Mouse (Mus musculus): ENCODE measurements around the gene Scaf4. TPM values are rescaled to one million over a fixed set of nuclear protein-coding genes. Genes with fewer than 3 reads are reported as not detected.

Scaf4 gene
- polyA plus RNA-seq, 1 experiment from 2014 or later: 32.6 TPM

DNA sequence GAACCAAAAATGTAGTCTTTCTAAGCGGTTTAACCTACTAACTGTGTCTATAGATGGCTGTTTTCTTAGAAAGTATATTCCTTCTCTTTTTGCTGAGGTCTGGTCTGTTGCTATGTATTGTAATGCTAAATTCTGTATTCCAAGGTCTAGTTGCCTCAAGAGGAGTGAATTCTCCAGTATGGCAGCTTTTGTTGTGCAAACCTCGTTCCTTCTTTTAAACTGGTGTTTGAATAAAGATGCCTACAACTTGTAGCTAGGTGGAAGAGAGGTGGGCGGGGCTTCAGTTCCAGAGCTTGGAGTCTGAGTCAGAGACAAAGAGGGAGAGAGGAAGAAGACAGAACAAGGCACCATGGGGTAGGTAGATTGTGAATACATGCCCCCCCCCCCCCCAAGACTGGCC is 25.5 kb upstream of the Scaf4 start:
- H3K4me3 ChIP-seq (replicated peaks): no peak overlapping the region
- H3K9ac ChIP-seq: no peak overlapping the region
- 67% methylated on average over 3 of the region's 3 CpGs for WGBS
- H3K27ac ChIP-seq: no peak overlapping the region
- ATAC-seq (replicated peaks; ENCODE audit: low FRiP score): no peak
- H3K4me2 ChIP-seq: no peak overlapping the region
- no peaks in the 10 kb centered on the region for H3K36me3 ChIP-seq
- H3K4me1 ChIP-seq: no peaks in the 10 kb centered on the region
- no peaks in the 10 kb centered on the region for H3K27me3 ChIP-seq
- H3K9me3 ChIP-seq (replicated peaks): no peaks in the 10 kb centered on the region

DNA sequence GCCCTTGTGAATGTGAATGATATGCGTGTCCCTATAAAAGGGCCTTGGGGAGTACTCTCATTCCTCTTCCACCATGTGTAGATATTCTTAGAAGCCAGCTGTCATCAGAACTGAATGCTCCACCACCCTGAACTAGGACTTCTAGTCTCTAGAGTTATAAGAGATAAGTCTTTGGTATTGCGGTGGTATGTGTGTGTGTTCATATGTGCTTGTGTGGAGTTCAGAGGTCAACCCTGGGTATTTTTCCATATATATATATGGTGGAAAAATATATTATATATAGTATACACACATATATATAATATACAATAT is 19.6 kb upstream of the Scaf4 start:
- Histone ChIP-seq H3K4me2 (no peak overlapping the region), H3K4me3 (replicated peaks) (no peak overlapping the region), H3K9ac (no peak overlapping the region), H3K36me3 (no peaks in the 10 kb centered on the region), H3K9me3 (replicated peaks) (no peaks in the 10 kb centered on the region), H3K27ac (no peak overlapping the region), H3K27me3 (peaks cover under 1% of the 10 kb centered on the region; the same call in 1 of the 2 replicates), H3K4me1 (peaks cover under 1% of the 10 kb centered on the region; the same call in 1 of the 2 replicates)
- WGBS: 85% methylated on average over 2 of the region's 2 CpGs
- ATAC-seq (replicated peaks; ENCODE audit: low FRiP score): no peak

DNA sequence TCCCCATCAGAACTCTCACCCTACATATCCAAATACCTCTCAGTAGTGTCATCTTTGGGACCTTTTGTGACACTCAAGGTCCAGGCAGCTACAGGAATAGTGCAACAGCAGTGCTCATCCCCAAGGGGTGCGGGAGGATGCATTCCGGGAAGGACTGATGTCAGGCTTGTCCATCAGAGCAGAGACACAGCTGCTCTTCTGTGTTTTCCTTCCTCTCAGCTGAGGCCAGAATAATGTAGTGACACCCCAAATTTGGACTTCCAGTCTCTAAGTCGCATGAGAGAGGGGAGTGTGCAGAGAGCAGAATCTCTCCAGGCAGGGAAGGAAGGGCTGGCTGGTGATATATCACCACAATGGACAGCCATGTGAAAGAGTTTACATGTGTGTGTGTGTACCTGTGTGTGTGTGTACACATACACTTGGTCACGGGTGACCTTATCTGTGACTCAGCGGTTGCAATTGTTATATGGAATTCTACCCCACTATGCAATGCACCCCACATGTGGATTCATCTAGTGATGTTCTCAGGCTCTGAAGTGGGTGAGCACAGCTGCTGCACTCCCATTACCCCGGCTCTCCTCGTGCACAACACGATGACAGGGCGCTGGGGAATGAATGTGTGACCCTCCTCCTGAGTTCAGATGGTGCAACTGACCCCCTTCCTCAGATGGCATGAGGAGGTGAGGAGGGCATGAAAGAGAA is 19.1 kb upstream of the Scaf4 start:
- Histone ChIP-seq H3K4me1 (peaks cover 5% of the 10 kb centered on the region; the same call in 1 of the 2 replicates), H3K4me3 (replicated peaks) (no peak overlapping the region), H3K27me3 (peaks cover 5% of the 10 kb centered on the region), H3K27ac (no peak overlapping the region), H3K4me2 (no peak overlapping the region), H3K9me3 (replicated peaks) (no peaks in the 10 kb centered on the region), H3K36me3 (no peaks in the 10 kb centered on the region), H3K9ac (no peak overlapping the region)
- WGBS: 77% methylated on average over 9 of the region's 9 CpGs
- no peak for ATAC-seq (replicated peaks; ENCODE audit: low FRiP score)

DNA sequence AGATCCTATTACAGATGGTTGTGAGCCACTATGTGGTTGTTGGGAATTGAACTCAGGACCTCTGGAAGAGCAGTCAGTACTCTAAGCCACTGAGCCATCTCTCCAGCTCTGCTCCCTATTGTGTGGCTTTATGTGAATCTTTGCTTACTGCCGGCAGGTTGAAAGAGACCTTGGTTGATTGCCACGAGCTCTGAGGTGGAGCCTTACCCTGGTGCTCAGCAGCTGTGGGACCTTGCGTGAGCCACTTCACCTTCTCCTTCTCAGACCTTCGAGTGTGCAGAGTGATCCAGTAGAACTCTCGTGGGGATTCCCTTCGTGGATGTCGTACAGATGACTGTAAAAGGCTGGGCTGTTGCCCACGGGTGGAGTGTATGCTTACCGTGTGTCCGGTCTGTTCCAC is 17.4 kb upstream of the Scaf4 start:
- Histone ChIP-seq H3K4me3 (replicated peaks) (no peak overlapping the region), H3K27me3 (peaks cover 11% of the 10 kb centered on the region), H3K4me2 (no peak overlapping the region), H3K27ac (no peak overlapping the region), H3K36me3 (no peaks in the 10 kb centered on the region), H3K9me3 (replicated peaks) (no peaks in the 10 kb centered on the region), H3K9ac (no peak overlapping the region), H3K4me1 (peaks cover 12% of the 10 kb centered on the region)
- 88% methylated on average over 10 of the region's 10 CpGs for WGBS
- no peak for ATAC-seq (replicated peaks; ENCODE audit: low FRiP score)

GRCm38 (mm10) chr16:90300896-90301295 is 16.6 kb upstream of the Scaf4 start:
- peaks cover 12% of the 10 kb centered on the region for H3K4me1 ChIP-seq
- no peak overlapping the region for H3K27ac ChIP-seq
- H3K36me3 ChIP-seq: no peaks in the 10 kb centered on the region
- no peak overlapping the region for H3K4me3 ChIP-seq (replicated peaks)
- no peak overlapping the region for H3K4me2 ChIP-seq
- no peaks in the 10 kb centered on the region for H3K9me3 ChIP-seq (replicated peaks)
- 90% methylated on average over 11 of the region's 11 CpGs for WGBS
- no peak overlapping the region for H3K9ac ChIP-seq
- H3K27me3 ChIP-seq: peaks cover 11% of the 10 kb centered on the region
- no peak for ATAC-seq (replicated peaks; ENCODE audit: low FRiP score)

DNA sequence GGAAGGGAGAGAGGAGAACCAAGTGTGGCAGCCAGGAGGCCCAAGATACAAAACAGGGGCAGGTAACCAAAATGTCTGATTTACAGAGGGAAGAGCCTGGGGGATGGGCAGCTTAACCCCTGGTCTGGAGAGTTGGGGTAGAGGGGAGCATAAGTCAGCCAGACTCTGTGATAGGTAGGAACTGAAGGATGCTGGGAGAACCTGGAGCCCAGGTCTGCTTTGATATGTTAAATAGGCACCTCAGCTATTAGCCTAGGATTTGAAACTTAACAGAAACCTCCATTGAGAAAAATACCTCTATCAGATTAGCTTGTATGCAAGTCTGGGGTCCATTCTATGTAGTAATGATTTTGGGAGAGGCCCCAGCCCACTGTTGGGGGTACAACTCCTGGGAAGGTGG is 15.3 kb upstream of the Scaf4 start:
- H3K36me3 ChIP-seq: no peaks in the 10 kb centered on the region
- no peak overlapping the region for H3K4me3 ChIP-seq (replicated peaks)
- no peaks in the 10 kb centered on the region for H3K9me3 ChIP-seq (replicated peaks)
- H3K4me2 ChIP-seq: no peak overlapping the region
- H3K27me3 ChIP-seq: peaks cover 11% of the 10 kb centered on the region
- H3K9ac ChIP-seq: no peak overlapping the region
- ATAC-seq (replicated peaks; ENCODE audit: low FRiP score): no peak
- no peak overlapping the region for H3K27ac ChIP-seq
- peaks cover 12% of the 10 kb centered on the region for H3K4me1 ChIP-seq

DNA sequence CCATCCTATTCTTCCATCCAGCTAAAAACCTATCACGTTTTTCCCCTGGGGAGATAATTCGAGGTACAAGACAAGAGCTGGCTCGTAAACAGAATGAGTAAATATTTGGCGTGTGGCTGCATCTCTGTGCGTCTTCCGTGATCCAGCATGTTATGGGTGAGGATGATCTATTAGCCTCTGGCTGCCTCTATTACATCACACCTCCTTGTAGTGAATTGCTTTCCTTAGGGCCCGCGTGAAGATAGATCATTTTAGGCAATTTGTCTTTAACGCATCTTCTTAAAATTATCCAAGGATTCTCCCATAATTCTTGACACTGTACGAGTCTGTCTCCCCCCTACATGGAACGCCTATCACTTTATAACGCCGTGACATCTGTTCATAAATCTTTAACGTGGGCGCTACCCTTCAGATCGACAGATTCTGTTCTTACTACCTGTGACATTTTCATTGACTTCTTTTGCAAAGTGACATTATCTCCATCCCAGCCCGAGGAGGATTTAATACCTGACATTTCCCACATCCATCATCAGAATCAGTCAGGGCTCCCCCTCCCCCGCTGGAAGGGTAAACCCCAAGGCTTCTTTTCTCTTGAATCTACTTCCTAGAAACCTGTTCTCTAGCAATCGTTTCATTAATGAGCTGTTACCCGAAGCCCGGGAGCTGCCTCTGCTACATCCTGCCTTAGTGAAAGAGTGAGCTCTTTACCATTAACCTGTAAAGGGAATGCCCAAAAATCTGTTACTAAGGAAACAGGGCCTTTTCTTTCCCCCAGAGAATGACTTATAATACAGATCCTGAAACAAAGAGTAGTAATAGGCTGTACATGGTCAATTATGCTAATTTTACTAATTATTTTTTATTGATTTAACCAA is 14.4 kb upstream of the Scaf4 start:
- no peak for ATAC-seq (replicated peaks; ENCODE audit: low FRiP score)
- WGBS: 12% methylated on average over 21 of the region's 21 CpGs
- H3K4me2 ChIP-seq: 0 out of 2 replicates have a peak overlapping the region, but pooled peaks have one; percentile 21

DNA sequence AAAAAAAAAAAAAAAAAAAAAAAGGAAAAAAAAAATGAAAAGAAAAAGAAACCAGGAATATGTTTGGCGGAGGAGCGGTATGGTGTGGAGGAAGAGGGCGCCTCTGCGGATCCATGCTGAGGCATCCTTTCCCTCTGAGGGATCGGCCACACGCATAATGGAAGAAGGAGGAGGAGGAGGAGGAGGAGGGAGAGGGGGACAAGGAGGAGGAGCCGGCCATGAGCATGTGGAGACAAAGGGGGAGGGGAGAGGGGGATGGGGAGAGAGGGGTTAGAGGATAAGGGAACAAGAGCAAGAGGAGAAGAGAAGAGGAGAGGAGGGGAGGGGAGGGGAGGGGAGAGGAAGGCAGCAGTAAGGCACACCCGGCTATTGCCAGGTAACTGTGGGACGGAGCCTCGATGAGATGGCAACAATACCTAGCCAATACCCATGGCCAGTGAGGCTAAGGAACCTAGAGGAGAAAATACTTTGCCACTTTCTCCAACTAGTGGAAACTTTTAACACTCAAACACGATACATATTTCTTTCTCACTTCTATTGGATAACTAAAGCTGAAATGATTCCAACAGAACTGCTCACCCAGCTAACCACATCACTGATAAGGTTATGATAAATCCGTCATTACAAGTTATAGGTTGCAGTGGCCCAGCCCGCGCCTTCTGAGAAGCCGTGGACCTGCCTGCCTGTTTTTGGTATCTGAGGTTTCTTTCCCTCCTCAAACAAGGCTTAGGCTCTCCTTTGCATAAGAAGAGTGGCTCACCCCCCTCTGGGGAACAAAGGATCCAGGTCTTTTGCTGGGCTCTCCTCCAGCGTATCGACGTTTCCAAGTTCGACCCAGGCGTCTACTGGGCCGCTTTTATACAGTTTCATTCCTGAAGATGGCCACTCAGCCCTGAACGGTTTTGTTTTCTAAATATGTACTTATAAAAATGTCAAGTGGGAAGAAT is 13.4 kb upstream of the Scaf4 start:
- Histone ChIP-seq H3K4me1 (peaks cover 12% of the 10 kb centered on the region), H3K4me3 (replicated peaks) (no peak overlapping the region), H3K36me3 (no peaks in the 10 kb centered on the region), H3K27ac (no peak overlapping the region), H3K4me2 (peak overlapping the region; percentile 21; the same call in 1 of the 2 replicates), H3K9me3 (replicated peaks) (no peaks in the 10 kb centered on the region), H3K27me3 (peaks cover 11% of the 10 kb centered on the region), H3K9ac (no peak overlapping the region)
- no peak for ATAC-seq (replicated peaks; ENCODE audit: low FRiP score)
- WGBS: 27% methylated on average over 22 of the region's 22 CpGs

More for the DNA sequence above, 14.4 kb upstream of the Scaf4 start:
- Histone ChIP-seq H3K36me3 (no peaks in the 10 kb centered on the region), H3K4me1 (peaks cover 12% of the 10 kb centered on the region), H3K27me3 (peaks cover 11% of the 10 kb centered on the region), H3K9me3 (replicated peaks) (no peaks in the 10 kb centered on the region), H3K27ac (no peak overlapping the region), H3K9ac (no peak overlapping the region), H3K4me3 (replicated peaks) (no peak overlapping the region)

GRCm38 (mm10) chr16:90291675-90292074 is 7.4 kb upstream of the Scaf4 start:
- H3K4me2 ChIP-seq: no peak overlapping the region
- no peak overlapping the region for H3K4me3 ChIP-seq (replicated peaks)
- no peaks in the 10 kb centered on the region for H3K27me3 ChIP-seq
- WGBS: 53% methylated on average over 6 of the region's 6 CpGs
- ATAC-seq (replicated peaks; ENCODE audit: low FRiP score): no peak
- H3K9ac ChIP-seq: no peak overlapping the region
- H3K27ac ChIP-seq: no peak overlapping the region
- no peaks in the 10 kb centered on the region for H3K4me1 ChIP-seq
- H3K9me3 ChIP-seq (replicated peaks): no peaks in the 10 kb centered on the region
- H3K36me3 ChIP-seq: no peaks in the 10 kb centered on the region

GRCm38 (mm10) chr16:90290962-90291361 is 6.7 kb upstream of the Scaf4 start:
- WGBS: 63% methylated on average over 9 of the region's 9 CpGs
- no peaks in the 10 kb centered on the region for H3K36me3 ChIP-seq
- no peaks in the 10 kb centered on the region for H3K9me3 ChIP-seq (replicated peaks)
- no peak overlapping the region for H3K4me2 ChIP-seq
- no peak overlapping the region for H3K4me3 ChIP-seq (replicated peaks)
- no peak overlapping the region for H3K27ac ChIP-seq
- H3K27me3 ChIP-seq: no peaks in the 10 kb centered on the region
- ATAC-seq (replicated peaks; ENCODE audit: low FRiP score): no peak
- H3K4me1 ChIP-seq: no peaks in the 10 kb centered on the region
- H3K9ac ChIP-seq: no peak overlapping the region

DNA sequence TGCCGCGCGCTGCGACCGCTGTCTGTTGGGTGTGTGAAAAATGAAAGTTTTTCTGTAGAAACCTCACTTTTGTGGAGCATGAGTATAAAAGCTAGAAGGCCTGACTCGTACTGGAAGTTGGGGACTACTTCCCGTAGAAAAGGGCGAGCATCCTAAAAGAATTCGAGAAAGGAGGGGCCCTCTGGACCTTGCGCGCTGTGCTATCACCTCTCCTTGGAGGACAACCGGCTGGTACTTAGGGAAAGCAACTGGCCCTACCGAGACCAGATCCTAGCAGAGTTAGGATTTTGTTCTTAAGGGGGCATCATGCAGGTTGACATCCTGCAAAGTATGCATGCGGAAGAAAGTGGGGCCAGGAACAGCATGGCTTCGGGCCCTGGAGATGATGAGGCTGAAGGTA is 613 bp upstream of the Scaf4 start:
- WGBS: 5% methylated on average over 15 of the region's 15 CpGs
- Histone ChIP-seq H3K4me1 (peaks cover 41% of the 10 kb centered on the region), H3K36me3 (no peaks in the 10 kb centered on the region), H3K4me3 (replicated peaks) (peak overlapping the region; percentile 95), H3K27me3 (no peaks in the 10 kb centered on the region), H3K9me3 (replicated peaks) (no peaks in the 10 kb centered on the region), H3K4me2 (peak overlapping the region; percentile 81), H3K9ac (peak overlapping the region; percentile 97), H3K27ac (peak overlapping the region; percentile 86)
- ATAC-seq (replicated peaks; ENCODE audit: low FRiP score): 0 out of 2 replicates have a peak, but pooled peaks have one; percentile 9

All from kidney, embryonic 15.5 days (tissue).